Mouse (Mus musculus) embryonic stem cell, embryonic (primary cell): Measurements from ENCODE around the gene Fbxo4.

Source experiments
- CTCF ChIA-PET, 4 experiments: fragments of 300-600 bp in 2 of 4; fragments of 350-600 bp in 2 of 4; sonication (Branson Sonifier 250); formaldehyde crosslinking; loops; one replicate each; lab custom pipeline; 2022; ENCODE audit warnings: inconsistent platforms in 2 of 4; lab: Charles Lee
- POLR2A ChIA-PET, 4 experiments: fragments of 300-600 bp in 2 of 4; fragments of 350-600 bp in 2 of 4; sonication (Branson Sonifier 250); formaldehyde crosslinking; loops; one replicate each; lab custom pipeline; 2022; ENCODE audit warnings: antibody characterized with exemption in 4 of 4, inconsistent platforms in 1 of 4; lab: Charles Lee

Gene Fbxo4

GRCm38 (mm10) chr15:3979061-3979848 is at the start of gene Fbxo4:
TSS of gene Fbxo4 (minus strand) at chr15:3979573.
- POLR2A ChIA-PET: interaction anchor here in 3 of 4 experiments (0.6 to 4.4 kb wide), 20 partner anchors 9 to 1206 kb away, joined by 3 to 48 read pairs (median 4); partner anchors contain the start of genes AW549877 (in 3 of the 3) and Oxct1 (in 2 of the 3)
- CTCF ChIA-PET: interaction anchor here in 3 of 4 experiments (0.6 to 1.9 kb wide), 4 partner anchors 8 to 9 kb away, joined by 3 to 7 read pairs (median 3); no protein-coding TSS in a partner anchor

GRCm38 (mm10) chr15:4028960-4029359 is 49.6 kb upstream of the Fbxo4 start:
- POLR2A ChIA-PET: interaction anchor here in 3 of 4 experiments (0.8 to 6.4 kb wide), 6 partner anchors 8 to 51 kb away, joined by 3 to 134 read pairs (median 26); partner anchors contain the start of gene AW549877 (in 3 of the 3)
- CTCF ChIA-PET: no interaction called here

- CTCF ChIA-PET: no interaction called here
- POLR2A ChIA-PET: interaction anchor here in 3 of 4 experiments (0.8 to 6.4 kb wide), 13 partner anchors 8 to 67 kb away, joined by 3 to 134 read pairs (median 6); partner anchors contain the start of genes AW549877 (in 3 of the 3) and Fbxo4 (in 1 of the 3)
These were observed 49.0 kb upstream of the Fbxo4 start for GRCm38 (mm10) chr15:4028411-4028700.

GRCm38 (mm10) chr15:4027671-4028410 is 48.5 kb upstream of the Fbxo4 start:
- ChIA-PET CTCF (interaction anchor here in 2 of 4 experiments (1.5 to 3.9 kb wide), 3 partner anchors 40 to 70 kb away, joined by 3 to 16 read pairs (median 6); no protein-coding TSS in a partner anchor), POLR2A (interaction anchor here (0.6 to 6.4 kb wide), 20 partner anchors 9 to 1091 kb away, joined by 3 to 134 read pairs (median 5); partner anchors contain the start of genes AW549877 (in 3 of the 4) and Fbxo4 (in 1 of the 4))

GRCm38 (mm10) chr15:4026831-4027584 is 47.6 kb upstream of the Fbxo4 start:
- ChIA-PET CTCF (interaction anchor here in 3 of 4 experiments (0.6 to 3.9 kb wide), 13 partner anchors 15 to 69 kb away, joined by 3 to 16 read pairs (median 3); partner anchors contain the start of gene AW549877 (in 2 of the 3)), POLR2A (interaction anchor here (0.6 to 6.4 kb wide), 30 partner anchors 9 to 1092 kb away, joined by 3 to 134 read pairs (median 4); partner anchors contain the start of genes AW549877 (in 3 of the 4) and Fbxo4 (in 2 of the 4))

- CTCF ChIA-PET: interaction anchor here in 3 of 4 experiments (0.6 to 3.9 kb wide), 13 partner anchors 14 to 68 kb away, joined by 3 to 16 read pairs (median 3); partner anchors contain the start of gene AW549877 (in 2 of the 3)
- POLR2A ChIA-PET: interaction anchor here in 3 of 4 experiments (0.5 to 6.4 kb wide), 21 partner anchors 8 to 817 kb away, joined by 3 to 134 read pairs (median 4); partner anchors contain the start of genes AW549877 (in 3 of the 3) and Fbxo4 (in 2 of the 3)
These were observed 46.9 kb upstream of the Fbxo4 start, which contains the start of gene Oxct1 for GRCm38 (mm10) chr15:4026231-4026773. TSS of gene Oxct1 (plus strand) at chr15:4026383.

GRCm38 (mm10) chr15:4025508-4025904 is 46.1 kb upstream of the Fbxo4 start:
- ChIA-PET POLR2A (interaction anchor here in 3 of 4 experiments (0.5 to 6.4 kb wide), 11 partner anchors 8 to 818 kb away, joined by 3 to 134 read pairs (median 8); partner anchors contain the start of genes AW549877 (in 3 of the 3) and Fbxo4 (in 2 of the 3)), CTCF (interaction anchor here in 1 of 4 experiments (1.6 to 3.9 kb wide), 2 partner anchors 27 to 37 kb away, joined by 4 to 16 read pairs; no protein-coding TSS in a partner anchor)

- POLR2A ChIA-PET: interaction anchor here in 3 of 4 experiments (1.1 to 6.4 kb wide), 7 partner anchors 12 to 46 kb away, joined by 3 to 134 read pairs (median 9); partner anchors contain the start of genes AW549877 (in 3 of the 3) and Fbxo4 (in 2 of the 3)
- CTCF ChIA-PET: interaction anchor here in 1 of 4 experiments (3.9 kb wide), 1 partner anchor 37 kb away, joined by 16 read pairs; no protein-coding TSS in a partner anchor
These were observed 45.5 kb upstream of the Fbxo4 start for GRCm38 (mm10) chr15:4024726-4025507.

- POLR2A ChIA-PET: interaction anchor here in 2 of 4 experiments (1.2 to 6.4 kb wide), 3 partner anchors 28 to 37 kb away, joined by 3 to 134 read pairs (median 124); partner anchors contain the start of gene AW549877 (in 2 of the 2)
- CTCF ChIA-PET: interaction anchor here in 3 of 4 experiments (0.5 to 0.6 kb wide), 3 partner anchors 23 to 440 kb away, joined by 3 read pairs; partner anchors contain the start of gene AW549877 (in 1 of the 3)
These were observed 44.4 kb upstream of the Fbxo4 start for GRCm38 (mm10) chr15:4023747-4024146.

GRCm38 (mm10) chr15:4020711-4021110 is 41.3 kb upstream of the Fbxo4 start:
- CTCF ChIA-PET: no interaction called here
- POLR2A ChIA-PET: interaction anchor here in 2 of 4 experiments (1.4 to 2.3 kb wide), 4 partner anchors 22 to 33 kb away, joined by 3 to 9 read pairs (median 6); partner anchors contain the start of gene AW549877 (in 1 of the 2)

- CTCF ChIA-PET: no interaction called here
- POLR2A ChIA-PET: interaction anchor here in 2 of 4 experiments (1.1 to 3.2 kb wide), 4 partner anchors 12 to 18 kb away, joined by 3 to 14 read pairs (median 6); partner anchors contain the start of genes Oxct1 (in 2 of the 2) and AW549877 (in 1 of the 2)
These were observed 34.5 kb upstream of the Fbxo4 start for GRCm38 (mm10) chr15:4013873-4014272.

- CTCF ChIA-PET: interaction anchor here in 1 of 4 experiments (0.6 kb wide), 1 partner anchor 23 kb away, joined by 3 read pairs; no protein-coding TSS in a partner anchor
- POLR2A ChIA-PET: interaction anchor here in 1 of 4 experiments (0.6 to 9.3 kb wide), 2 partner anchors 21 to 26 kb away, joined by 3 to 134 read pairs; partner anchors contain the start of gene Oxct1
These were observed 21.2 kb upstream of the Fbxo4 start for GRCm38 (mm10) chr15:4000536-4000935.

GRCm38 (mm10) chr15:3999144-3999543 is 19.8 kb upstream of the Fbxo4 start:
- ChIA-PET POLR2A (interaction anchor here in 2 of 4 experiments (0.7 to 9.3 kb wide), 16 partner anchors 10 to 39 kb away, joined by 3 to 134 read pairs (median 4); partner anchors contain the start of genes Fbxo4 (in 2 of the 2) and Oxct1 (in 2 of the 2)), CTCF (interaction anchor here in 1 of 4 experiments (1.1 to 1.3 kb wide), 2 partner anchors 11 to 27 kb away, joined by 4 to 6 read pairs; partner anchors contain the start of gene Oxct1)

- ChIA-PET POLR2A (interaction anchor here in 3 of 4 experiments (0.6 to 9.3 kb wide), 45 partner anchors 8 to 1133 kb away, joined by 3 to 134 read pairs (median 5); partner anchors contain the start of genes Fbxo4 (in 3 of the 3), Oxct1 (in 3 of the 3) and Rpl37 (in 2 of the 3)), CTCF (interaction anchor here in 1 of 4 experiments (0.7 to 1.5 kb wide), 2 partner anchors 30 to 38 kb away, joined by 3 to 12 read pairs; partner anchors contain the start of gene Oxct1)
These were observed 17.1 kb upstream of the Fbxo4 start for GRCm38 (mm10) chr15:3996267-3997010.
